In the genomic region with DNA sequence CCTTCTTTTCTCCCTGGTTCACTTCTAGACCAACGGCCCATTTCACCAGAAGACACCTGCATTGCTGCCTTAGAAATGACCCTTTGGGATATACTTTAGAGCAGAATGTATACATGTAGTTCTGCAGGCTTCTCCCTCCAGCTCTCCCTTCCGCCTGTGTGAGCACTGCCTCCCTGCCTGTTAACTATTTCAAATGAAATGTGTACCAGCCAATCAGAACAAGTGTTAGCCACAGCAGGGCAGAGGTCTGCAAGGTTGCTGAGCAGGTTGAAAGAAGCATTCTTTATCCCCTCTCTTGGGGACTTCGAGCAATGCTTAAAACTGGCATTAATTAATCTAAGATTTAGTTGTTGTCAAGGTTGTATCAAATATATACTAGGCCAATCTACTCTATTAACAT, we compare ENCODE assay signal across 42 mouse cellular contexts. TPM values are rescaled to one million over a fixed set of nuclear protein-coding genes. Genes with fewer than 3 reads are reported as not detected.
"Had no signal": no experiment of that assay in that cellular context is flagged by ENCODE, and none has a peak within 500 bp of the region (broad histone marks: within the 10 kb centered on the region; RNA-seq: fewer than 3 reads in every experiment).

No protein-coding gene starts in this region.

- H3K9me3 ChIP-seq: limb, embryonic 10.5 days; limb, embryonic 12.5 days; limb, embryonic 13.5 days; limb, embryonic 15.5 days; liver, embryonic 12.5 days; liver, embryonic 13.5 days; liver, embryonic 15.5 days; lung, embryonic 15.5 days; midbrain, embryonic 10.5 days; midbrain, embryonic 12.5 days; midbrain, embryonic 13.5 days; midbrain, embryonic 15.5 days; neural tube, embryonic 12.5 days; neural tube, embryonic 13.5 days had no signal

- H3K36me3 ChIP-seq: limb, embryonic 10.5 days; limb, embryonic 12.5 days; limb, embryonic 13.5 days; limb, embryonic 15.5 days; liver, embryonic 12.5 days; liver, embryonic 13.5 days; liver, embryonic 15.5 days; lung, embryonic 15.5 days; midbrain, embryonic 10.5 days; midbrain, embryonic 12.5 days; midbrain, embryonic 13.5 days; midbrain, embryonic 15.5 days; neural tube, embryonic 12.5 days; neural tube, embryonic 13.5 days had no signal

- H3K27me3 ChIP-seq: limb, embryonic 12.5 days; limb, embryonic 13.5 days; limb, embryonic 15.5 days; liver, embryonic 13.5 days; liver, embryonic 15.5 days; lung, embryonic 15.5 days; midbrain, embryonic 12.5 days; midbrain, embryonic 13.5 days; midbrain, embryonic 15.5 days; neural tube, embryonic 12.5 days; neural tube, embryonic 13.5 days had no signal

- DNase-seq: left cerebral cortex, postnatal 4 days; liver; liver, embryonic 13.5 days; liver, postnatal 0 days; lung, adult 18-20 months; lung, adult 2 months; lung, embryonic 14.5 days; lung, postnatal 10 days; lung, postnatal 14 days; lung, postnatal 36 days; lung, postnatal 4 days; midbrain, embryonic 14.5 days had no signal

- H3K9ac ChIP-seq: limb, embryonic 12.5 days; limb, embryonic 13.5 days; limb, embryonic 15.5 days; liver, embryonic 12.5 days; liver, embryonic 13.5 days; liver, embryonic 14.5 days; liver, embryonic 15.5 days; liver, postnatal 0 days; lung, embryonic 14.5 days; lung, embryonic 15.5 days; midbrain, embryonic 12.5 days; midbrain, embryonic 13.5 days; neural tube, embryonic 12.5 days; neural tube, embryonic 13.5 days had no signal

- H3K4me1 ChIP-seq: limb, embryonic 10.5 days; limb, embryonic 12.5 days; limb, embryonic 13.5 days; limb, embryonic 15.5 days; liver, embryonic 15.5 days; lung, embryonic 15.5 days; megakaryocyte, embryonic 14.5 days; midbrain, embryonic 12.5 days; midbrain, embryonic 13.5 days; midbrain, embryonic 15.5 days; neural tube, embryonic 12.5 days; neural tube, embryonic 13.5 days had no signal

- H3K4me2 ChIP-seq: limb, embryonic 12.5 days; limb, embryonic 13.5 days; limb, embryonic 15.5 days; liver, embryonic 11.5 days; liver, embryonic 12.5 days; liver, embryonic 13.5 days; liver, embryonic 15.5 days; lung, embryonic 14.5 days; lung, embryonic 15.5 days; midbrain, embryonic 11.5 days; midbrain, embryonic 12.5 days; midbrain, embryonic 13.5 days; midbrain, embryonic 15.5 days; neural tube, embryonic 12.5 days; neural tube, embryonic 13.5 days had no signal

- ATAC-seq: liver, embryonic 12.5 days; liver, postnatal 0 days; lung, postnatal 0 days; midbrain, embryonic 13.5 days; midbrain, embryonic 15.5 days; midbrain, embryonic 16.5 days had no signal

- H3K27ac ChIP-seq: limb, embryonic 10.5 days; limb, embryonic 12.5 days; limb, embryonic 13.5 days; limb, embryonic 15.5 days; liver, embryonic 12.5 days; liver, embryonic 13.5 days; liver, embryonic 14.5 days; liver, embryonic 15.5 days; lung, embryonic 15.5 days; macrophage; midbrain, embryonic 10.5 days; midbrain, embryonic 12.5 days; midbrain, embryonic 13.5 days; midbrain, embryonic 15.5 days; neural tube, embryonic 12.5 days; neural tube, embryonic 13.5 days had no signal

- H3K4me3 ChIP-seq: limb, embryonic 10.5 days; limb, embryonic 12.5 days; limb, embryonic 13.5 days; limb, embryonic 15.5 days; liver, embryonic 12.5 days; liver, embryonic 13.5 days; liver, embryonic 15.5 days; lung, embryonic 15.5 days; megakaryocyte, embryonic 14.5 days; midbrain, embryonic 10.5 days; midbrain, embryonic 12.5 days; midbrain, embryonic 13.5 days; midbrain, embryonic 15.5 days; myocyte; neural tube, embryonic 12.5 days; neural tube, embryonic 13.5 days had no signal

RNA-seq across cellular contexts. Expression of a gene that starts 53.8 kb away (rescaled TPM):
- total RNA-seq: liver, adult 2 months; megakaryocyte progenitor cell, adult 5-6 weeks; megakaryocyte, adult 5-6 weeks; megakaryocyte-erythroid progenitor cell, adult 5-6 weeks; monocyte, adult 5-6 weeks had no signal
- polyA plus RNA-seq: limb, embryonic 10.5 days; limb, embryonic 11.5 days; limb, embryonic 12.5 days; limb, embryonic 13.5 days; limb, embryonic 14.5 days; limb, embryonic 15.5 days; liver, adult 2 months; liver, embryonic 11.5 days; liver, embryonic 12.5 days; liver, embryonic 13.5 days; liver, embryonic 14.5 days; liver, embryonic 15.5 days; liver, embryonic 16.5 days; liver, postnatal 0 days; lung, embryonic 14.5 days; lung, embryonic 15.5 days; macrophage; midbrain, embryonic 10.5 days; midbrain, embryonic 11.5 days; midbrain, embryonic 12.5 days; myocyte; neural tube, embryonic 11.5 days had no signal
